Mouse (Mus musculus) right cerebral cortex, postnatal 4 days (tissue): ENCODE results near the gene Anapc1.
"Not testable (repeated sequence)": the region's sequence is repeated elsewhere in the genome, so short reads cannot be mapped to it uniquely, and the experiment has no call there.

Experiments
- DNase-seq: peaks from one replicate; pipeline ENCODE4 v3.0.0-alpha.2; 2022

Anapc1 gene

DNA sequence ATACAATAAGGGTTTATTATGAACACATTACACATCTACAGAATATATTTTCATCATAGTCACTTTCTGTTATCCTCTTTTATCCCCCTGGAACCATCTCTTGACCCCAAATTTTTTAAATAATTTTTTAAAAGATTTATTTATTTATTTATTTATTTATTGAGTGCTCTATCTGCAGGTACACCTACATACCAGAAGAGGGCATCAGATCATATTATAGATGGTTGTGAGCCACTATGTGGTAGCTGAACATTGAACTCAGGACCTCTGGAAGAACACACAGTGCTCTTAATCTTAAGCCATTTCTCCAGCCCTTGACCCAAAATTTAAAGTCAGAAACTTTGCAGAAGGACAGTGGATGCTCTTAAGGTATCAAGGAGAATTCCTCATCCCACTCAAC lies 7.4 kb upstream of the Anapc1 start:
- DNase-seq, result no peak

GRCm38 (mm10) chr2:128693828-128694227 lies 6.6 kb upstream of the Anapc1 start:
- not testable (repeated sequence) for DNase-seq

DNA sequence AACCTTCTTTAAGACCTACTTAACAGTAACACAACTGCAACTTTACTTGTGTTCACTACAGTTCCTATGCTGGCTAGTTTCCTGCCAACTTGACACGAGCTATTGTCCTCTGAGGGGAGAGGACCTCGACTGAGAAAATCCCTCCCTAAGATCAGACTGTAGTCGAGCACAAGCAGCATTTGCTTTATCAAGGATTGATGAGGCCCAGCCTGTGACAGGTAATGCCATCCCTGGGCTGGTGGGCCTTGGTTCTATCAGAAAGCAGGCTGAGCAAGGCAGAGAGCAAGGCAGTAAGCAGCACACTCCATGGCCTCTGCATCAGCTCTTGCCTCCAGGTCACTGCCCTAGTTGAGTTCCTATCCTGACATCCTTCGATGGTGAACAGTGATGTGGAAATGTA lies 6.0 kb upstream of the Anapc1 start:
- no peak for DNase-seq

DNA sequence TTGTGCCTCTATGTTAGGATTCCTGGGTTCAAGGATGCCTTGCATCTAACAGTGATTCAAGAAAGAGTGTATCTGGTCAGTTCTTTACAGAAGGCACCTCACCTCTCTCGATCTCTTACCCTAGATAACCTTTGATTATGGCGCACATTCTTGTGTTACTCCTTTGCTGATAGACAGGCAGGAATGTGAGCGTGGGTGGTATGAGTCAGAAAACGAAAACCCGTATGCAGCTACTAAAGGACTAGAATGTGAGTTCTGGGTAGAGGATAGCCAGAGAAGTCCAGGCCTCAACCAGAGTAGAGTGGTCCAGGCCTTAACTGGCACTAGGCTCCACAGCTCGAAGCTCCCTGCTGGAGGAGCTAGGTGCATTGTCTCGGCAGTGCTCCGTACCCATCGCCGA lies 5.6 kb upstream of the Anapc1 start:
- DNase-seq, result no peak

DNA sequence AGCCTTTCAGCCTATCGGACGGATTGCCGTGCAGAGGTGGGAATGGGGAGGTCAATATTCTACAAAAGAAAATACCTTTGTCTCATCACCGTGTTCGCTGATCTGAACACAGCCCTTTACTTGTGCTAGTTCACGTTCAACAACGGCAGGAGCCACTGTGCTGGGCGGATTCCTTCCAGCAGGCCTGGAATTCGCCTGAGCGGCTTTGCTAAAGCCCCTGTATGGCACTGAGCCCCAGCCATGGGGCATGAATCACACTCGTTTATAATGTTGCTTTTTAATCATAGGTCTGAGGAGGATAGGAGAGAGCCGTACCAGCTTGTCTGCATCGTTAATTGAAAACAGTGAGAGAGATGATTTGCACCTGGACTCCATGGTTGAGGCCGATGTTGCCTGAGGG lies 5.1 kb upstream of the Anapc1 start:
- DNase-seq, result no peak

DNA sequence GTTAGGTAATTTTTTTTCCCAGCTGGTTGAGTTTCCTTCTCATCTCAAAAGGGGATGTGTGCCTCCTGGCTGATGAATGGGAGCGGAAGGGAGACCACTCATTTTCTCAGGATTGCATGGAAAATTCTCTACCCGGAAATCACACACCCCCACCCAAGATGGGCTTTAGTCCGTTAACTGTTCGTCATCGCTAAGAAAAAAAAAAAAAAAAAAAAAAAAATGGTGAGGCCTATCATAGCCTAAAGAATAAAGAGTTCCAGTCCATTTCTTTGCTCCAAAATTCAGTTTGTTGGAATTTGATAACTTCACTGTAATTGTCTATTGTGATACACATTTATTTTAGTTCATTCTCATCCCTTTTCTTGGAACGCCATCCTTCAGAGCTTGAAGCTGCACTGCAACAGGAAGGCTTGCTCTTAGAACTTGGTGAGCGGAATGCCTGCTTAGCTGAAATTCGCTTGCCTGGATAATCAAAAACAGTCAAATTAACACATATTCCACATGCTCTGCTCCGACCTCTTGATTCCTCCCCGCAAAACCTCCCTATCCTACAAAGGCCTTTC lies 448 bp upstream of the Anapc1 start:
- DNase-seq, result no peak

- DNase-seq, result no peak
Measured at GRCm38 (mm10) chr2:128680661-128681060, 6.5 kb downstream of the Anapc1 start.

- no peak for DNase-seq
Measured at GRCm38 (mm10) chr2:128620578-128620977, 66.6 kb downstream of the Anapc1 start.

DNA sequence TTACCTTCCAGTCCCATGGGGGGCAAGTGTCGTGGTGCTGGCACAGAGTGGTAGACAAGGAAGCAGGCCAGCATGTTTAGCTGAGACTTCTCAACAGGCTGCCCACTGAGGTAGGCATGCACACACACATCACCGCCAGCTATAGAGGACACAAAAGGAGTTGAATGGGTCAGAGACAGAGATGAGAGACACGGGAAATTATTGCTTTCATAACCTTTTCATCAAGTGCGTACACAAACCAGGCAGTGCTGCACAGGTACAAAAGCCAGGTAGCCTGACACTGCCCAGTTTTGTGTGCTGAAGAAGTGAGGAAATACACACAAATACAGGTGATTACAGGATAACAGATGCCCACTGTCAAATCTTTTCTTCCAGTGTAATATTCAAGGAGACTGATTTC lies 71.8 kb downstream of the Anapc1 start:
- DNase-seq, result no peak

GRCm38 (mm10) chr2:128613365-128613764 lies 73.8 kb downstream of the Anapc1 start:
- DNase-seq, result no peak

DNA sequence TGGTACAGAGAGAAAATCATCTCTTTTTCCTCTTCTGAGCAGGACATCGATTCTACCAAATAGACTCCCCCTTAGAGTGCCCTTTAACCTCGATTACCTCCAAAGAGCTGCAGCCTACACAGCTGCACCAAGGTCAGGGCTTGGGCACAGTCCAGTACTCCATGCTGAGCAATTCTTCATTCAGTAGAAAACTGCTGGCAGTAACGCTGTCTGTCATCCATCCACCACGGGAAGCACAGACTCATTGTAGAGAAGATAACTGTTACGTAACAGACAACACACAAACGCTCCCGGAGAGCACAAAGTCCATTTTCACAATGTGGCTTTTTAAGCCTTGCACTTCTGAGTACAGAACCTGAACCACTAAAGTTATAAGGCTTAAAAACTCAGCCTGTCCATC lies 74.9 kb downstream of the Anapc1 start:
- no peak for DNase-seq

- no peak for DNase-seq
Measured at GRCm38 (mm10) chr2:128611178-128611577, 76.0 kb downstream of the Anapc1 start.

- DNase-seq, result no peak
Measured at GRCm38 (mm10) chr2:128609286-128609685, 77.9 kb downstream of the Anapc1 start.

GRCm38 (mm10) chr2:128601534-128601933 lies 85.7 kb downstream of the Anapc1 start:
- no peak for DNase-seq

GRCm38 (mm10) chr2:128592301-128592700 lies 94.9 kb downstream of the Anapc1 start:
- DNase-seq, result no peak

DNA sequence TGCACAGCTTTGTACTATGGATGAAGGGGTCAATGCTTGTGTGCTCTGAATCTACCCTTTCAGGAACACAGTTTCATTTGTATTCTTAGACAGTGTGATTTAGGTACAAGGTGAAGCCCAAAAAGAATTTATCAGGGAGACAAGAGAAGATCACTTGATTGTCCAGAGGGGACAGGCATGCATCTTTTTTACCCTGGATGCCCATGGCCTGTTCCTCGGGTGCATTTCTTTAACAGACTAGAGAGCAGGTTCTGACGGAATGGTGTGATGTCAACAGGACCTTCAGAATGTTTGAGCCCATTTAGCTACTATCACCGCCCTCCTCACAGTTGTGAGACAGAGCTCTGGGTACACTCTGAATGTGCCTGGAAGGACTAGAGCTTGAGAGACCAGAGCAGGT lies 96.3 kb downstream of the Anapc1 start, which contains the start of gene Spdye4c:
Spdye4c (plus strand) TSS at position 301 of the 400 bp plus-strand sequence.
- DNase-seq, result no peak

DNA sequence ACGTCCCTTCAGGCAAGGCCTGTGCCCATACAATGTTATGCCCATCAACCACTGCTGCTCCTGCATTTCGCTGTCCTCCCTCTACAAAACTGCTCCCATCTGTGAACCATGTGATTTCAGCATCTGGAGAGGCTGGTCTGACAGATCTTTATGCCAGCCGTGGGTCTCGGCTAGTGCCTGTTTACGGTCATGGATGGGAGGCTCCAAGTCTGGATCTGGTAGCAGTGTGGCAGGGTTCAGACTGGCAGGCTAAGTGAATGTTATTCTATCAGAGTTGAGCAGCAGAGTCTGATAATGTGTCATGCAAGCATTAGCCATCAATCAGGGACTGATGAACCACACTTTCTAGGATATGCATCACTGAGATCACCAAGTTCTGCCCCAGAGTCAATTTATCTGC lies 104.3 kb downstream of the Anapc1 start:
- no peak for DNase-seq

DNA sequence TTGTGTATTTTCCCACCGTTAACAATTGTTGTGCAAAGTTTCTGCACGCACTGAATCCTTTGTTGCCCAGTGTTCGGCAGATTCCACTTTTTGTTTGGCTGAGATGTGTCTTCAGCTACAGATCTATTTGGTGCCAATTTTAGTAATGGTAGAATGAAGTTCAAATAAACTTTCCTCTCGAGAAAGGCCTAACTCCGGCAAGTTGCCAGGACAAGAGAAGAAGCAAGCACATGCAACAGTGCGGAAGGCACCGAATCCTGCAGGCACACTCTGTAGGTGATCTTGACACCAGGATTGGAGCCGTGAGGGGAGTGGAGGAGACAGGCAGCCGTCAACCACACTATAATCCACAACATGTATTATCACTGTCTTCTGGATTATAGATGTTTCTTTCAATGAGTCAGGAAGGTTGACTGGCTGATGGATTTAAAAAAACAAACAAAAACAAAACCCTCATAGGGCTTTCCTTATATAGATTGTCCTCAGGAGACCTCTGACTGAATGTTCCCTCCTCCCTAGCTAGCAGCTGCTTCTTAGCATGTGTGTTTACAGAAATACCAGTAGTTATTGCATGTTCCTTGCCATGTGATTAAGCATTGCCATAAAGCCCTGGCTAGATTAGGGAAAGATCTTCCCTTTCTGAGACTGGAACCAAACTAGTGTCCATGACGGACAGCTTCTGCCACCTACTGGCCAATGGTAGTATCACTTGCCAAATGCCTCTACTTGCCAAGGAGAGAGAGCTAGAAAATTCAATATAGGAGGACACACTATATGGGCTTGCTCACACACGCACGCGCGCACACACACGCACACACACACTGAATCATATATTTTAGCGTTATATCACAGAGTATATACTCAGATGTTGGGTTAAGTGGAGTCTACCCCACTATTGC lies 114.2 kb downstream of the Anapc1 start:
- DNase-seq, result peak; percentile 88

- no peak for DNase-seq
Measured at GRCm38 (mm10) chr2:128571001-128571400, 116.2 kb downstream of the Anapc1 start.

DNA sequence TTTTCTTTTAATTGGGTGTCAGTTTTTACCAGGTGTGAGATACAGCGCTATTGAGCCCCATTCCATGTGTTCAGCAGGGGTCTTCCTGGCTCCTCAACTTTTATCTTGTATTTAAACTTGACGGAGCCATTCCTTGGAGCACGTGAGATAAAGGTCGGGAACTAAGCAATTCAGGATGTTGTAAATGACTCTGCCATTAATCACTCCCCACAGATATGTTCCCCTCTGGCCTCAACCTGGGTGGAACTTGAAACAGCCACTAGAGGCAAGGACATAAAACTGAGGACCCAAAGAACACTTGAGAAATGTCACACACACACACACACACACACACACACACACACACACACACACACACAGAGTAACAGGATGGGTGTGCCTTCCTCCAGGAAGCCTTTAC lies 118.7 kb downstream of the Anapc1 start:
- DNase-seq, result no peak

DNA sequence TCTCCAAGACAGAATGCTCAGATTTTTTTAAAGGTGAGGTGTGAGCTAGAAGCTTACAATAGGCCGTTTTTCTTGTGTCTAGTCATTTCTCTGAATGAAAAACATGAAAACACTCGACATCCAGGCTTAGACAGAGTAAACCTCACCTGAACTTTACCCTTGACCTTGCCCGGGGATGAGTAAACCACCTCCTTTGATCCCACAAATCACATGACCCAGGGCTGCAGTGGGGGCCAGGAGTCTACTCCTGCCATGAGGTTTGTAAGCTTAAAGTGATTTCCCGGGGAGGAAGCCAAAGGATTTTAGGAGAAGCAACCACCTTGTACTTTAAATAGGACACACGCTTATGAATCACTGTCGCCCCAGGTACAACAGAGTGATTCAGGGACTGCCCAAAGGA lies 119.2 kb downstream of the Anapc1 start:
- no peak for DNase-seq

DNA sequence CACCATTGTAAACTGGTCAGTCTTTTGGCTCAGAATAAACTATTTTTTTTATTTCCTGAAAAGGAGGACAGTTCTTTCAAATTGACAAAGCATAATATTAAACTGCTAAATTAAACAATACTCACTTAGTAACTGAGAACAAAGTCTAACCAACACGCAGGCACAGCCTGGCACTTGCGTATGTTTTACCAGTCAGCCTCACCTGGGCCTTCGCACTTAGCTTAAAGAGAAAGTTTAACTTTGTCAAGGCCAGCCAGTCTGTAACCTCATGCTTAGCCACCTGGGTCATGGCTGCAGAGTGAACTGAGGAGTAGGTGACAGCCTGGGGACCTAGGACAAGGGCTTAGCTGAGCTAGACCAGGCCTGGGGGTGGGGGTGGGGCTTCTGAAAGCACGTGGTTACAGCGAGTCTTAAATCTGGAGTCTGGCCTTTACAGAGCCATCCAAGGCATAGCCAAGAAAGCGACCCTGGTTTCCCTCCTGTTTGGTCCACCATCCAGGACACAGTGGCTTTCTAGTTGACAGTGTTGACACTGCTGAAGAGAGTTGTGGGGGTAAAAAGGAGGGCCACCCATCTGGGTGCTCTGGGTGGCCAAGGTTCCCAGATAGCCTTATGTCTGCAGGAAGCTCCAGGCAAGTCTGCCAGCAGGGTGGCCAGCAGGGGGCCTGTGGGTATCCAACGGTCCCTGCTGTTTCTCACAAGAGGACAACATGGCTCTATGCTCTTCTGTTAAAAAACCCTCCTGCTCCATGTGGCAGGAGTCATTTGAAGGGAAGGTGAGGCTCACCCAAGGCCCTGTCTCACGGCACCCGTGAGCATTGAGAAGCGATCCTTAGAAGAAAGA lies 120.7 kb downstream of the Anapc1 start:
- peak; percentile 24 for DNase-seq

DNA sequence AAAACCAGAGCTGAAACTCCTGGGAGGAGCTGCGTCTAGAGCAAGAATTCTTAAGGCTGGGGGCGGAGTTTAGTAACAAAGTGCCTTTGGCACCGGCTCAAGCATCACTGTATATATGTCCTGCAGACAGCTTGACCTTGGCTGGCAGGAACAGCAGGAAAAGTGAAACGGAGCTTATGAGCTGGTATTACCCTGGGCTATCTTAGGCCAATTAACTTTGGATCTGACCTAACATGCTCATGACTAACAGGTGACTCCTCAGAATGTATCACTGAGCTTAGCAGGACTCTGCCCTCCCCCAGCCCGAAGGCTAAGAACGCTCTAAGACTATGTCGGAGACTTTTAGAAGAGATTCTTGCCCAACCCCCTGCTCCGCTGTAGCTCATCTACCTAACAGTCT lies 121.3 kb downstream of the Anapc1 start:
- no peak for DNase-seq

DNA sequence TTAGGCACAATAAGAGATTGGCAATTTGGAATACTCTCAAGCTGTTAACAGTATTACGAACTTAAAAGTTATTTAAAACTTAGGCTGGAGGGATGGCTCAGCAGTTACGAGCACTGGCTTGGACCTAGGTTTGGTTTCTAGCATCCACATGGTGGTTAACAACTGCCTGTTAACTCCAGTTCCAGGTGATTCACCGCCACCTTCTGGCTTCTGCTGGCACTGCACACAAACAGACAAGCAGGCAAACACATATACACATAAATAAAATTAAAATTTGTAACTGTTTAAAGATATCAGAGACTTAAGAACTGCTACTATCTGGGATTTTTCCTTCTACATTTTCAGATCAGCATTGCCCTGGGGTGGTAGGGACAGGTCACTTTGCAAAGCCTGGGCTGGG lies 123.0 kb downstream of the Anapc1 start:
- DNase-seq, result no peak
